Mouse (Mus musculus): Measurements from ENCODE around the gene Zfp784. TPM values are rescaled to one million over a fixed set of nuclear protein-coding genes. Genes with fewer than 3 reads are reported as not detected.

Gene Zfp784
- total and polyA plus RNA-seq, 2 experiments: 2.4 to 2.9 TPM

GRCm38 (mm10) chr7:4996934-4997333 is 41.3 kb downstream of the Zfp784 start:
- DNase-seq (ENCODE audit: extremely low read depth, low read depth, low spot score): no peak
- 67% methylated on average over 8 of the region's 8 CpGs for WGBS
- no peak overlapping the region for H3K27ac ChIP-seq (replicated peaks; ENCODE audit: insufficient read depth, low read depth, low read length)
- peaks cover 4% of the 10 kb centered on the region; the same call in 1 of the 2 replicates for H3K4me1 ChIP-seq (ENCODE audit: control insufficient read depth, insufficient read depth, low read length)
- TF ChIP-seq CTCF (IDR thresholded peaks at IDR 0.05; ENCODE audit: low read depth, low read length): no peak
- no peak for TF ChIP-seq POLR2A (IDR thresholded peaks at IDR 0.05; ENCODE audit: extremely low read depth, insufficient read depth, low read length)
- H3K79me2 ChIP-seq (ENCODE audit: control insufficient read depth, insufficient read depth, low read length): no peaks in the 10 kb centered on the region
- H3K36me3 ChIP-seq (ENCODE audit: control insufficient read depth, insufficient read depth, low read length): no peaks in the 10 kb centered on the region
- no peak overlapping the region for H3K4me3 ChIP-seq (ENCODE audit: insufficient read depth, low read depth, low read length)
- H3K9ac ChIP-seq (ENCODE audit: low read depth, low read length): no peak overlapping the region
- no peaks in the 10 kb centered on the region for H3K27me3 ChIP-seq (ENCODE audit: control insufficient read depth, insufficient read depth, low read length)

- DNase-seq (ENCODE audit: extremely low read depth, low read depth, low spot score): peak; percentile 59
- Histone ChIP-seq H3K4me3 (ENCODE audit: insufficient read depth, low read depth, low read length) (peak within 1 kb of the TSS; percentile 89), H3K27me3 (ENCODE audit: control insufficient read depth, insufficient read depth, low read length) (no peaks in the 10 kb centered on the region), H3K79me2 (ENCODE audit: control insufficient read depth, insufficient read depth, low read length) (no peaks in the 10 kb centered on the region), H3K4me1 (ENCODE audit: control insufficient read depth, insufficient read depth, low read length) (peaks cover 4% of the 10 kb centered on the region; the same call in 1 of the 2 replicates), H3K9ac (ENCODE audit: low read depth, low read length) (peak within 1 kb of the TSS; percentile 87), H3K27ac (replicated peaks; ENCODE audit: insufficient read depth, low read depth, low read length) (no peak within 1 kb of the TSS), H3K36me3 (ENCODE audit: control insufficient read depth, insufficient read depth, low read length) (no peaks in the 10 kb centered on the region)
- WGBS: 4% methylated on average over 19 of the region's 26 CpGs
- TF ChIP-seq CTCF (IDR thresholded peaks at IDR 0.05; ENCODE audit: low read depth, low read length) (no peak), POLR2A (IDR thresholded peaks at IDR 0.05; ENCODE audit: extremely low read depth, insufficient read depth, low read length) (0 out of 2 replicates have a peak, but pooled peaks have one; percentile 2)
These were observed 42.0 kb downstream of the Zfp784 start, which contains the start of gene Zfp579 for GRCm38 (mm10) chr7:4996003-4996895. TSS of gene Zfp579 (minus strand) at chr7:4996158.

GRCm38 (mm10) chr7:4995268-4996002 is 42.8 kb downstream of the Zfp784 start:
- WGBS: 7% methylated on average over 18 of the region's 19 CpGs
- no peaks in the 10 kb centered on the region for H3K79me2 ChIP-seq (ENCODE audit: control insufficient read depth, insufficient read depth, low read length)
- DNase-seq (ENCODE audit: extremely low read depth, low read depth, low spot score): no peak
- no peak overlapping the region for H3K27ac ChIP-seq (replicated peaks; ENCODE audit: insufficient read depth, low read depth, low read length)
- peaks cover 4% of the 10 kb centered on the region; the same call in 1 of the 2 replicates for H3K4me1 ChIP-seq (ENCODE audit: control insufficient read depth, insufficient read depth, low read length)
- no peaks in the 10 kb centered on the region for H3K27me3 ChIP-seq (ENCODE audit: control insufficient read depth, insufficient read depth, low read length)
- no peak for TF ChIP-seq POLR2A (IDR thresholded peaks at IDR 0.05; ENCODE audit: extremely low read depth, insufficient read depth, low read length)
- no peak for TF ChIP-seq CTCF (IDR thresholded peaks at IDR 0.05; ENCODE audit: low read depth, low read length)
- H3K4me3 ChIP-seq (ENCODE audit: insufficient read depth, low read depth, low read length): peak overlapping the region; percentile 89
- no peaks in the 10 kb centered on the region for H3K36me3 ChIP-seq (ENCODE audit: control insufficient read depth, insufficient read depth, low read length)
- peak overlapping the region; percentile 87 for H3K9ac ChIP-seq (ENCODE audit: low read depth, low read length)

- Histone ChIP-seq H3K9ac (ENCODE audit: low read depth, low read length) (no peak overlapping the region), H3K4me1 (ENCODE audit: control insufficient read depth, insufficient read depth, low read length) (peaks cover 4% of the 10 kb centered on the region; the same call in 1 of the 2 replicates), H3K27ac (replicated peaks; ENCODE audit: insufficient read depth, low read depth, low read length) (no peak overlapping the region), H3K79me2 (ENCODE audit: control insufficient read depth, insufficient read depth, low read length) (no peaks in the 10 kb centered on the region), H3K4me3 (ENCODE audit: insufficient read depth, low read depth, low read length) (no peak overlapping the region), H3K36me3 (ENCODE audit: control insufficient read depth, insufficient read depth, low read length) (no peaks in the 10 kb centered on the region), H3K27me3 (ENCODE audit: control insufficient read depth, insufficient read depth, low read length) (no peaks in the 10 kb centered on the region; the same call in 1 of the 2 replicates)
- 84% methylated on average over 59 of the region's 59 CpGs for WGBS
- no peak for DNase-seq (ENCODE audit: extremely low read depth, low read depth, low spot score)
- no peak for TF ChIP-seq POLR2A (IDR thresholded peaks at IDR 0.05; ENCODE audit: extremely low read depth, insufficient read depth, low read length)
- TF ChIP-seq CTCF (IDR thresholded peaks at IDR 0.05; ENCODE audit: low read depth, low read length): no peak
These were observed 44.1 kb downstream of the Zfp784 start for GRCm38 (mm10) chr7:4993999-4994788.

- TF ChIP-seq CTCF (IDR thresholded peaks at IDR 0.05; ENCODE audit: low read depth, low read length): no peak
- TF ChIP-seq POLR2A (IDR thresholded peaks at IDR 0.05; ENCODE audit: extremely low read depth, insufficient read depth, low read length): no peak
- no peaks in the 10 kb centered on the region; the same call in 1 of the 2 replicates for H3K27me3 ChIP-seq (ENCODE audit: control insufficient read depth, insufficient read depth, low read length)
- peaks cover 4% of the 10 kb centered on the region; the same call in 1 of the 2 replicates for H3K4me1 ChIP-seq (ENCODE audit: control insufficient read depth, insufficient read depth, low read length)
- 85% methylated on average over 55 of the region's 55 CpGs for WGBS
- DNase-seq (ENCODE audit: extremely low read depth, low read depth, low spot score): no peak
- no peaks in the 10 kb centered on the region for H3K36me3 ChIP-seq (ENCODE audit: control insufficient read depth, insufficient read depth, low read length)
- no peaks in the 10 kb centered on the region for H3K79me2 ChIP-seq (ENCODE audit: control insufficient read depth, insufficient read depth, low read length)
- H3K27ac ChIP-seq (replicated peaks; ENCODE audit: insufficient read depth, low read depth, low read length): no peak overlapping the region
- H3K4me3 ChIP-seq (ENCODE audit: insufficient read depth, low read depth, low read length): no peak overlapping the region
- no peak overlapping the region for H3K9ac ChIP-seq (ENCODE audit: low read depth, low read length)
These were observed 44.8 kb downstream of the Zfp784 start for GRCm38 (mm10) chr7:4993347-4993998.

Data from liver, adult 2 months (tissue).